Mouse (Mus musculus) liver, postnatal 0 days (tissue): ENCODE results near the gene Nucks1.

Source experiments
- CTCF ChIP-seq: sonication (generic); IDR thresholded peaks from 2 replicates; pipeline ENCODE4 v1.5.1; 2016; ENCODE audit warnings: antibody characterized with exemption, low read depth
- EP300 ChIP-seq: IDR thresholded peaks from 2 replicates; pipeline ENCODE4 v1.6.1; 2016; ENCODE audit warnings: antibody characterized with exemption, low read depth, mild to moderate bottlenecking

GRCm38 (mm10) chr1:131981378-131982013 lies 71.2 kb downstream of the Nucks1 start:
- TF ChIP-seq CTCF (peak; percentile 94), EP300 (no peak)
